Mouse (Mus musculus): ENCODE measurements around the gene Gaa. TPM values are rescaled to one million over a fixed set of nuclear protein-coding genes. Genes with fewer than 3 reads are reported as not detected.

The Gaa gene
- total and polyA plus RNA-seq, 3 experiments: 19.6 to 105 (median 93.2) TPM

- Histone ChIP-seq H3K79me2 (replicated peaks; ENCODE audit: control insufficient read depth, extremely low read depth, insufficient read depth, poor library complexity, severe bottlenecking) (peaks cover 4% of the 10 kb centered on the region; the same call in 1 of the 2 replicates), H3K9me3 (replicated peaks; ENCODE audit: low read length) (peaks cover 2% of the 10 kb centered on the region), H3K9ac (ENCODE audit: insufficient read depth, low read depth) (0 out of 2 replicates have a peak overlapping the region, but pooled peaks have one; percentile 13), H3K4me1 (ENCODE audit: control insufficient read depth in 1 of 2, insufficient read depth in 2 of 2) (peaks cover 13 to 32% of the 10 kb centered on the region in 2 experiments), H3K27ac (ENCODE audit: insufficient read depth, low read depth) (no peak overlapping the region), H3K4me2 (ENCODE audit: insufficient read depth, low read depth, poor library complexity, severe bottlenecking) (peak overlapping the region; percentile 51), H3K36me3 (replicated peaks in 1 of 2; ENCODE audit: control insufficient read depth in 1 of 2, insufficient read depth in 1 of 2, low read length in 1 of 2) (peaks cover 20 to 31% of the 10 kb centered on the region in 2 experiments), H3K27me3 (replicated peaks) (peaks cover 32% of the 10 kb centered on the region), H3K4me3 (replicated peaks in 1 of 3; ENCODE audit: low read depth in 2 of 3, low read length in 2 of 3, poor library complexity in 1 of 3) (peak overlapping the region in 1 of 3 experiments; percentile 67)
- no peak for TF ChIP-seq TBP (conservative IDR thresholded peaks at IDR 0.05; ENCODE audit: low read depth, low read length)
- TF ChIP-seq MAX (IDR thresholded peaks at IDR 0.05; ENCODE audit: low read length): no peak
- TF ChIP-seq ELF1 (IDR thresholded peaks at IDR 0.05; ENCODE audit: low read depth, low read length): no peak
- TF ChIP-seq BHLHE40 (IDR thresholded peaks at IDR 0.05; ENCODE audit: low read depth, low read length): no peak
- TF ChIP-seq POLR2A (IDR thresholded peaks at IDR 0.05; ENCODE audit: low read depth, low read length): no peak
- TF ChIP-seq ZMIZ1 (IDR thresholded peaks at IDR 0.05; ENCODE audit: low read depth, low read length): no peak
- TF ChIP-seq ZNF384 (IDR thresholded peaks at IDR 0.05; ENCODE audit: low read depth, low read length): no peak
- no peak for TF ChIP-seq POLR2AphosphoS2 (IDR thresholded peaks at IDR 0.05; ENCODE audit: low read depth, low read length)
- no peak for TF ChIP-seq KAT2A (IDR thresholded peaks at IDR 0.05; ENCODE audit: insufficient replicate concordance, low read length)
- no peak for TF ChIP-seq MEF2A (IDR thresholded peaks at IDR 0.05; ENCODE audit: borderline replicate concordance, low read depth, low read length)
- no peak for TF ChIP-seq E2F4 (IDR thresholded peaks at IDR 0.05; ENCODE audit: insufficient replicate concordance, low read depth, low read length)
- TF ChIP-seq SIN3A (IDR thresholded peaks at IDR 0.05; ENCODE audit: low read length): no peak
- in situ Hi-C loops (cut with MboI; ENCODE audit: low pct_ligation_motif_present, low pct_unique_long_range_greater_than_20kb, low sequenced_read_pairs) (no loop called here), dilution Hi-C loops (cut with MboI; ENCODE audit: extremely low pct_ligation_motif_present, extremely low pct_unique_long_range_greater_than_20kb, low sequenced_read_pairs) (no loop called here)
- no peak for DNase-seq (ENCODE audit: extremely low read depth)
Measured at GRCm38 (mm10) chr11:119267241-119267674, 429 bp upstream of the Gaa start.

GRCm38 (mm10) chr11:119268557-119269195 lies 989 bp downstream of the Gaa start:
- H3K4me3 ChIP-seq (replicated peaks in 1 of 3; ENCODE audit: low read depth in 2 of 3, low read length in 2 of 3, poor library complexity in 1 of 3): peak overlapping the region; percentile 67 to 96 (median 81)
- no peak for DNase-seq (ENCODE audit: extremely low read depth)
- in situ Hi-C loops (cut with MboI; ENCODE audit: low pct_ligation_motif_present, low pct_unique_long_range_greater_than_20kb, low sequenced_read_pairs): no loop called here

More at GRCm38 (mm10) chr11:119268557-119269195, 989 bp downstream of the Gaa start:
- dilution Hi-C loops (cut with MboI; ENCODE audit: extremely low pct_ligation_motif_present, extremely low pct_unique_long_range_greater_than_20kb, low sequenced_read_pairs): no loop called here
- H3K27ac ChIP-seq (ENCODE audit: insufficient read depth, low read depth): no peak overlapping the region
- H3K36me3 ChIP-seq (replicated peaks in 1 of 2; ENCODE audit: control insufficient read depth in 1 of 2, insufficient read depth in 1 of 2, low read length in 1 of 2): peaks cover 31 to 43% of the 10 kb centered on the region in 2 experiments
- peaks cover 4% of the 10 kb centered on the region; the same call in 1 of the 2 replicates for H3K79me2 ChIP-seq (replicated peaks; ENCODE audit: control insufficient read depth, extremely low read depth, insufficient read depth, poor library complexity, severe bottlenecking)
- peaks cover 13 to 32% of the 10 kb centered on the region in 2 experiments for H3K4me1 ChIP-seq (ENCODE audit: control insufficient read depth in 1 of 2, insufficient read depth in 2 of 2)
- H3K9ac ChIP-seq (ENCODE audit: insufficient read depth, low read depth): peak overlapping the region; percentile 82
- peak overlapping the region; percentile 76 for H3K4me2 ChIP-seq (ENCODE audit: insufficient read depth, low read depth, poor library complexity, severe bottlenecking)
- peaks cover 21% of the 10 kb centered on the region for H3K27me3 ChIP-seq (replicated peaks)
- TF ChIP-seq ZMIZ1 (IDR thresholded peaks at IDR 0.05; ENCODE audit: low read depth, low read length) (no peak), NELFE (IDR thresholded peaks at IDR 0.05; ENCODE audit: low read depth, low read length) (no peak), TCF12 (IDR thresholded peaks at IDR 0.05; ENCODE audit: low read depth, low read length) (no peak), MAFK (IDR thresholded peaks at IDR 0.05; ENCODE audit: insufficient replicate concordance, low read length) (peak; percentile 63; the same call in 1 of the 2 replicates), SMC3 (IDR thresholded peaks at IDR 0.05; ENCODE audit: low read depth, low read length) (no peak), UBTF (IDR thresholded peaks at IDR 0.05; ENCODE audit: low read depth, low read length) (no peak), MAX (IDR thresholded peaks at IDR 0.05; ENCODE audit: low read length) (no peak), ELF1 (IDR thresholded peaks at IDR 0.05; ENCODE audit: low read depth, low read length) (no peak), KAT2A (IDR thresholded peaks at IDR 0.05; ENCODE audit: insufficient replicate concordance, low read length) (no peak), MYC (IDR thresholded peaks at IDR 0.05; ENCODE audit: low read depth, low read length) (no peak), MXI1 (IDR thresholded peaks at IDR 0.05; ENCODE audit: low read depth, low read length) (peak; percentile 56), JUN (IDR thresholded peaks at IDR 0.05; ENCODE audit: insufficient read depth, low read depth, low read length) (no peak), NRF1 (IDR thresholded peaks at IDR 0.05; ENCODE audit: low read depth, low read length) (0 out of 2 replicates have a peak, but pooled peaks have one; percentile 4)
- no peaks in the 10 kb centered on the region for H3K9me3 ChIP-seq (replicated peaks; ENCODE audit: low read length)

All from CH12.LX (cell line).